Mouse (Mus musculus) forebrain, postnatal 0 days (tissue): ENCODE results near the gene 4932438H23Rik. TPM values are rescaled to one million over a fixed set of nuclear protein-coding genes. Genes with fewer than 3 reads are reported as not detected.

Experiments
- ATAC-seq: fragments of 200-750 bp; cut with Nextera tagmentation; 2 replicates; pipeline ENCODE4 v1.8.0; 2017; ENCODE audit warnings: mild to moderate bottlenecking, moderate library complexity
- DNase-seq: peaks from one replicate; pipeline ENCODE4 v3.0.0-alpha.2; 2015
- H3K27ac ChIP-seq: fragments of 300-500 bp; sonication (generic); 2 replicates; pipeline ENCODE4 v1.5.1; 2014; ENCODE audit warnings: low read depth, mild to moderate bottlenecking, antibody characterized with exemption, low read length, moderate library complexity, mixed read lengths
- H3K27me3 ChIP-seq: fragments of 300-500 bp; sonication (generic); 2 replicates; pipeline ENCODE4 v1.6.1; 2014; ENCODE audit warnings: mild to moderate bottlenecking, low read length, mixed read lengths; ENCODE audit not compliant: insufficient read depth
- H3K36me3 ChIP-seq: fragments of 300-500 bp; sonication (generic); 2 replicates; pipeline ENCODE4 v1.6.1; 2014; ENCODE audit warnings: mild to moderate bottlenecking, moderate library complexity; ENCODE audit not compliant: insufficient read depth
- H3K4me1 ChIP-seq: fragments of 300-500 bp; sonication (generic); 2 replicates; pipeline ENCODE4 v1.6.1; 2014; ENCODE audit warnings: antibody characterized with exemption; ENCODE audit not compliant: insufficient read depth
- H3K4me2 ChIP-seq: fragments of 300-500 bp; sonication (generic); 2 replicates; pipeline ENCODE4 v1.6.1; 2014; ENCODE audit warnings: low read depth, mild to moderate bottlenecking, moderate library complexity
- H3K4me3 ChIP-seq: fragments of 300-500 bp; sonication (generic); 2 replicates; pipeline ENCODE4 v1.5.1; 2014; ENCODE audit warnings: low read depth, low read length, mixed read lengths
- H3K9ac ChIP-seq: fragments of 300-500 bp; sonication (generic); 2 replicates; pipeline ENCODE4 v1.6.1; 2014; ENCODE audit warnings: mild to moderate bottlenecking
- H3K9me3 ChIP-seq: fragments of 300-500 bp; sonication (generic); 2 replicates; pipeline ENCODE4 v1.6.1; 2016; ENCODE audit warnings: low read length
- CTCF ChIP-seq: sonication (generic); IDR thresholded peaks from 2 replicates; pipeline ENCODE4 v1.5.1; 2016; ENCODE audit warnings: antibody characterized with exemption, control low read depth, low read depth
- WGBS: fragments of 180-500 bp; shearing (Covaris S2); extraction: QIAGEN DNeasy Blood & Tissue Kit; methylation state at CpG from one replicate; pipeline ENCODE4 v1.1.7; 2014; 5-methylcytosine and 5-hydroxymethylcytosine counted together
- polyA plus RNA-seq: library from polyadenylated mRNA; unstranded; fragments of >200 nt; fragmentation: Nextera tagmentation; extraction: Ambion mirVana; gene quantifications from 2 replicates; pipeline ENCODE4 v1.2.1, GENCODE M21; 2015
- total RNA-seq: library from RNA; depleted of rRNA; stranded (reverse); fragments of >200 nt; gene quantifications from 2 replicates; pipeline ENCODE4 v1.2.3, GENCODE M21; 2014

4932438H23Rik gene
- total and polyA plus RNA-seq, 2 experiments from 2014 or later = 0.81 to 1.2 TPM

GRCm38 (mm10) chr16:91100484-91100883, 5.6 kb upstream of the 4932438H23Rik start:
- H3K9me3 ChIP-seq = no peaks in the 10 kb centered on the region
- no peak overlapping the region for H3K4me2 ChIP-seq
- 0 out of 2 replicates have a peak, but pooled peaks cover 2% of the 10 kb centered on the region for H3K4me1 ChIP-seq
- H3K4me3 ChIP-seq = no peak overlapping the region
- WGBS = 67% methylated on average over 2 of the region's 2 CpGs
- DNase-seq (no peak), ATAC-seq (no peak)
- H3K9ac ChIP-seq = no peak overlapping the region
- no peak overlapping the region for H3K27ac ChIP-seq
- peaks cover 9% of the 10 kb centered on the region for H3K27me3 ChIP-seq
- TF ChIP-seq CTCF = no peak
- H3K36me3 ChIP-seq = no peaks in the 10 kb centered on the region

- no peak overlapping the region for H3K4me3 ChIP-seq
- peaks cover 7% of the 10 kb centered on the region for H3K27me3 ChIP-seq
- 0 out of 2 replicates have a peak, but pooled peaks cover 2% of the 10 kb centered on the region for H3K4me1 ChIP-seq
- H3K9me3 ChIP-seq = no peaks in the 10 kb centered on the region
- no peaks in the 10 kb centered on the region for H3K36me3 ChIP-seq
- H3K9ac ChIP-seq = no peak overlapping the region
- peak; percentile 32; the same call in 1 of the 2 replicates for ATAC-seq
- DNase-seq = peak; percentile 13
- no peak overlapping the region for H3K27ac ChIP-seq
- H3K4me2 ChIP-seq = no peak overlapping the region
- TF ChIP-seq CTCF = no peak
- 15% methylated on average over 16 of the region's 16 CpGs for WGBS
Observed at GRCm38 (mm10) chr16:91099444-91100065, 4.6 kb upstream of the 4932438H23Rik start.

- no peak for DNase-seq
- H3K27ac ChIP-seq = no peak overlapping the region
- ATAC-seq = no peak
- no peak for TF ChIP-seq CTCF
- H3K4me1 ChIP-seq = no peaks in the 10 kb centered on the region
- H3K9me3 ChIP-seq = no peaks in the 10 kb centered on the region
- 97% methylated on average over 11 of the region's 11 CpGs for WGBS
- no peaks in the 10 kb centered on the region for H3K27me3 ChIP-seq
- no peak overlapping the region for H3K4me2 ChIP-seq
- no peak overlapping the region for H3K4me3 ChIP-seq
- H3K36me3 ChIP-seq = no peaks in the 10 kb centered on the region
- no peak overlapping the region for H3K9ac ChIP-seq
Observed at GRCm38 (mm10) chr16:91097858-91098257, 2.9 kb upstream of the 4932438H23Rik start.

- no peak overlapping the region for H3K9ac ChIP-seq
- H3K27me3 ChIP-seq = no peaks in the 10 kb centered on the region
- WGBS = 40% methylated on average over 4 of the region's 4 CpGs
- TF ChIP-seq CTCF = no peak
- no peaks in the 10 kb centered on the region for H3K4me1 ChIP-seq
- H3K36me3 ChIP-seq = no peaks in the 10 kb centered on the region
- DNase-seq = no peak
- H3K4me2 ChIP-seq = no peak overlapping the region
- ATAC-seq = no peak
- no peak overlapping the region for H3K4me3 ChIP-seq
- no peaks in the 10 kb centered on the region for H3K9me3 ChIP-seq
- H3K27ac ChIP-seq = no peak overlapping the region
Observed at GRCm38 (mm10) chr16:91096984-91097506, 2.1 kb upstream of the 4932438H23Rik start.

GRCm38 (mm10) chr16:91096016-91096415, 1.1 kb upstream of the 4932438H23Rik start:
- Histone ChIP-seq H3K9ac (no peak overlapping the region), H3K9me3 (no peaks in the 10 kb centered on the region), H3K27me3 (no peaks in the 10 kb centered on the region), H3K36me3 (no peaks in the 10 kb centered on the region), H3K27ac (no peak overlapping the region), H3K4me2 (no peak overlapping the region), H3K4me1 (no peaks in the 10 kb centered on the region), H3K4me3 (no peak overlapping the region)
- no peak for TF ChIP-seq CTCF
- 89% methylated on average over 2 of the region's 2 CpGs for WGBS
- DNase-seq (no peak), ATAC-seq (no peak)

GRCm38 (mm10) chr16:91086642-91087306, 8.1 kb downstream of the 4932438H23Rik start:
- Histone ChIP-seq H3K9me3 (no peaks in the 10 kb centered on the region), H3K4me3 (no peak overlapping the region), H3K4me2 (no peak overlapping the region), H3K4me1 (no peaks in the 10 kb centered on the region), H3K36me3 (no peaks in the 10 kb centered on the region), H3K9ac (no peak overlapping the region), H3K27me3 (0 out of 2 replicates have a peak, but pooled peaks cover 3% of the 10 kb centered on the region), H3K27ac (no peak overlapping the region)
- TF ChIP-seq CTCF = no peak
- 88% methylated on average over 4 of the region's 4 CpGs for WGBS
- no peak for ATAC-seq
- no peak for DNase-seq

- no peak overlapping the region for H3K9ac ChIP-seq
- H3K27ac ChIP-seq = no peak overlapping the region
- H3K9me3 ChIP-seq = no peaks in the 10 kb centered on the region
- no peaks in the 10 kb centered on the region for H3K36me3 ChIP-seq
- peak overlapping the region; percentile 16 for H3K4me2 ChIP-seq
- ATAC-seq (peak; percentile 52), DNase-seq (no peak)
- WGBS = 38% methylated on average over 17 of the region's 17 CpGs
- 0 out of 2 replicates have a peak, but pooled peaks cover 4% of the 10 kb centered on the region for H3K27me3 ChIP-seq
- no peaks in the 10 kb centered on the region for H3K4me1 ChIP-seq
- H3K4me3 ChIP-seq = no peak overlapping the region
- no peak for TF ChIP-seq CTCF
Observed at GRCm38 (mm10) chr16:91085239-91085825, 9.6 kb downstream of the 4932438H23Rik start.
